Mouse (Mus musculus) ovary, postnatal 14 days (tissue): ENCODE measurements around the gene AI481877.
"Not testable (repeated sequence)": the region's sequence is repeated elsewhere in the genome, so short reads cannot be mapped to it uniquely, and the experiment has no call there.

Experiments
- DNase-seq: peaks from one replicate; pipeline ENCODE4 v3.0.0; 2022; ENCODE audit warnings: low spot score

Gene AI481877

DNA sequence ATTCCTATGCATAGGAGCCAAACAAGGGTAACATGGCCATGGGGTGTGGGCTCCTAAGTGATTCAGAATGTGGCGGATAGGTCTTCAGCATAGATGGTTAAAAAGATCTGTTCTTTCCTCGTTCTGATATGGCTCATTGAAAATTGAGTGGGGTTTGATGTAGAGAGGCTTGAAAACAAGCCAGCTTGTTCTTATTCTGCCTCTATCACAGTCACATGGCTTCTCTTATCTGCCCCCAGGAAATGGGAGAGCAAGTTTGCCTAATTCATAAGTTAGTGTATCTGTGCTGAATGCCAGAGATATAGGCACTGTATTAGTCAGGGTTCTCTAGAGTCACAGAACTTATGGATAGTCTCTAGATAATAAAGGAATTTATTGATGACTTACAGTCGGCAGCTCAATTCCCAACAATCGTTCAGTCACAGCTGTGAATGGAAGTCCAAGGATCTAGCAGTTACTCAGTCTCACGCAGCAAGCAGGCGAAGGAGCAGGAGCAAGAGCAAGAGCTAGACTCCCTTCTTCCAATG lies at the start of gene AI481877:
Gene AI481877 (minus strand): TSS at position 477 of the 527 bp plus-strand sequence.
- DNase-seq = not testable (repeated sequence)

DNA sequence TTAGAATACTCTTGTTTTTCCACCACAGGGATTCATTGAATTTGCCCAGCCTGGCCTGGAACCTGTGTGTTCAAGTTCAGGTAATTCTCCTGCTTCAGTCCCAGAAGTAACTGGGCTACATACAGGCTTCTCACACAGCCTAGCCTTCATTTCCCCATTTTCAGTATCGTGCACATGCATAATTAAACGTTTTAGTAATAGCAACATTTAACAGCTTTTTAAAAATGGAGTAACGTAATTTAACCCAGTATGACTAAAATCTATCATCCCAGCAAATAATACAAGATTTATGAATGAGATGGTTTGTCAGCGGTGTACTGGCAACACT lies 49.7 kb upstream of the AI481877 start:
- no peak for DNase-seq

DNA sequence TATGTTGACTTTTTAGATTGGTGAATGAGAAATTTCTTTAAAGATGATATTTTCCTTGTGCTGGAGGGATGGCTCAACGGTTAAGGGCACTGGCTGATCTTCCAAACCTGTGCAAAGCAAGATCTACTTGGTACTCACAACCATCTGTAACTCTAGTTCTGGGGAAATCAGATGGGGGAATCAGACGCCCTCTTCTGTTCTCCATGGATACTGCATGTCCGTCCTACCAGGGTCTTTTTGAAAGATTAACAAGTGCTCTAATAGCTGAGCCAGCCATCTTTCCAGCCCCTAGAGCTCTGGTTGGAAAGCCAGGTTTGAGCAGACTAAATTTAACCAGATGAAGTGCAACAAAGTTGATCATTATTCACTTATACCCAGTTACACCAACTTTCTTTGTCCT lies 48.5 kb upstream of the AI481877 start:
- no peak for DNase-seq

DNA sequence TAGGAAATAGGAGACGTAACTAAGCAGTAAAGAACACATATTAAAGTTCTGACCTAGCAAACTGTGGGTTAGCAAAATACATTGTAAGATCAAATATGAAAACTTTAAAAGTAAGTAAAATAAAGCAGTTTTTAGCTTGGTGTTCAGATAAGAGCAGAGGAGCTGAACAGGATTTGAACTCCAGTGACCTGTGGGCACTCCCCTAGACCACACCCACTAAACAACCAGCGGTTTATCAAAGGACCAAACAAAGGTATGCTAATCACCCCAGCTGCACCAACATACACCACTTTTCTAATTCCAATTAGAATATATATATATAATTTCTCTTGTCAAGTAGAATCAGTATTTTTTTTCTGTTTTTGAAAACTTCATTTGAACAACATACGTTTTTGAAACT lies 46.9 kb upstream of the AI481877 start:
- no peak for DNase-seq

DNA sequence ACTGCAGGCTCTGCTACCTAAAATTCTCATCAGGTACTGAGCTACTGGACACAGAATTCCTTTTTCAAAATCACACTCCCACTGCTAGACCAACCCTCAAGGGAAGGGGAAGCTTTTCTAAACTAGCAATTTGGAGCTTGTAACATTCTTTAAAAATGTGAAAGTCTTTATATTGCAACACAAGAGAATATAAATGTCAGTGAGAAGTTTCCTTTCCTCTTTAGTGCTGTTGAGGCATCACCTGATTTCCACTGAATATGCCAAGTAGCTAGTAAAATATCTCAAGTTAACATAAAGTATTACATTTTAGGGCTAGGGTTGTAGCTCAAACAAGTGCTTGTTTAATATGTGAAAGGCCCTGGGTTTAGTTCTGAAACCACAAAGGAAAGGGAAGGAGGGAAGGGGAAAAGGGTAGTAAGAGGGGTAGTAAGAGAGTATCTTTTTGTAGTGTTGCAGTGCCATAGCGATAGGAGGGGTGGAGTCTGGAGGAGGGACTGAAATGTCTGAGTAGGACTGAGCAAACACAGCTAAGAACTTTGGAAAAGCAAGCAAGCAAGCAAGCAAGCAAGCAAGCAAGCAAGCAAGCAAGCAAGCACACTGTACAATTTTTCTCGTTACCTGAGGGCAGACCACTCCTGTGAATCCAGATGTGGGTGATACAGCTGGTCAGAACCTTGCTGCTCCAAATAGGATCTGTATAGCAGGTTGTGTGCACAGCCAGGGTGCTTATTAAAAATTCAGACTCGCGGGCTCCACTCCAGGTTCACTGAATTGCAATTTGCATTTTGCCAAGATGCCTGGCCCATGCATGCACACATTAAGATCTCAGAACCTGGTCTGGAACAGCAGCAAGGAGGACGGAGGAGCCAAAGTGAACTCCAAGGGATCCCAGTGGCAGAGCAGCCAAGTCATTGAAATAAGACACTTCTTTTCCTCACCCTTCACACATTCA lies 42.8 kb upstream of the AI481877 start:
- DNase-seq = no peak

DNA sequence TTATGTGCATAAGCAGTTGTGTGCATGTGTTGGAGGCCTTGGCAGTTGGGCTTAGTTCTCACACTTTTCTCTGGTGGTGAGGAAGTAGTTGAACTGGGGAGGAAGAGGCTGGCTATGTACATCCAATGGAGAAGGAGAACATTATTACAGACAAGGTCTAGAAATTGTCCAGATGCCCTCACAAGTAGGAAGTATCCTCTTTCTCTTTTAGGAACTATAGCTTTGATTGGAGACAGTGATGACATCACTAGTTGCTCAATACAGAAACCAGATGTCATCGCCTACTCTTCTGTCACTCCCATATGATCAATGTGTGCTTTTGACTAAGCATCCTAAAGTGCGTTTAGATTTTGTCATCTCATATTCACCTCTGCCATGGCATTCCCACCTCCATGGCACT lies 38.8 kb upstream of the AI481877 start:
- DNase-seq = no peak

DNA sequence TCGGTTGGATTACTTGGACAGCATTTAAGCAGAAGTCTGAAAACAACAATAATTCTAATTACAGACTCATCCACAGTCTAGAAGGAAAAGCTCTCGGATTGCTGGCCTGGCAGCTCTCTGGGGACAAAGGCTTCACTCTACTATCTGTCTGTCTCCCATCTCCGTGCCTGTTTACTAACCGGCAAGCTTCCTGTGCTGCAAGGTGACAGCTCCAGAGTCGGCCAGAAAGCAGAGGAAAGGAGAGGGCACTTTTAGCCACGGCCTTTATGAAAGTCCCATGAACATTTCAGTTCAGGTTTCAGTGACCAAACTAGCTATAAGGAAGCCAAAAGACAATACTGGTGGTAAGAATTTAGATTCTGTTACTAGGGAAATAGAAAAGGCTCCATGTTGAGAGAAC lies 37.1 kb upstream of the AI481877 start:
- DNase-seq = no peak

DNA sequence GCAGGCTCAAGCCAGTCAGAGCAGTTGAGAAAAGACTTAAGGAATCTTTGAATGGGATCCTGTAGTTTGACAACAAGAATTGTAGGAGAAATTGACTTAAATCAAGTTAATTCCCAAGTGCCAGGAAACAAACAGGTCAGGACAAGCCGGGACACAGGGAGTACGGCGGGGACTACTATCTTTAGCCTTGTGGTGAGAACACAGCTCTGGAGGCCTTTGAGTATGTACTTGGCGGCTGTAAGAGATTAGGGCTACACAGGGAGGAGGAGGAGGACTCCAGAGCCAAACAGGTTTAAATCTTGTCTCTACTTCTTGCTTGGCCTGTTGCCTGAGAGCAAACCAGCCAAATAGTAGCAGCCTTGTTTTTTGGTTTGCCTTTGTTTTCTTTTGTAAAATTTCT lies 36.2 kb upstream of the AI481877 start:
- DNase-seq = no peak

DNA sequence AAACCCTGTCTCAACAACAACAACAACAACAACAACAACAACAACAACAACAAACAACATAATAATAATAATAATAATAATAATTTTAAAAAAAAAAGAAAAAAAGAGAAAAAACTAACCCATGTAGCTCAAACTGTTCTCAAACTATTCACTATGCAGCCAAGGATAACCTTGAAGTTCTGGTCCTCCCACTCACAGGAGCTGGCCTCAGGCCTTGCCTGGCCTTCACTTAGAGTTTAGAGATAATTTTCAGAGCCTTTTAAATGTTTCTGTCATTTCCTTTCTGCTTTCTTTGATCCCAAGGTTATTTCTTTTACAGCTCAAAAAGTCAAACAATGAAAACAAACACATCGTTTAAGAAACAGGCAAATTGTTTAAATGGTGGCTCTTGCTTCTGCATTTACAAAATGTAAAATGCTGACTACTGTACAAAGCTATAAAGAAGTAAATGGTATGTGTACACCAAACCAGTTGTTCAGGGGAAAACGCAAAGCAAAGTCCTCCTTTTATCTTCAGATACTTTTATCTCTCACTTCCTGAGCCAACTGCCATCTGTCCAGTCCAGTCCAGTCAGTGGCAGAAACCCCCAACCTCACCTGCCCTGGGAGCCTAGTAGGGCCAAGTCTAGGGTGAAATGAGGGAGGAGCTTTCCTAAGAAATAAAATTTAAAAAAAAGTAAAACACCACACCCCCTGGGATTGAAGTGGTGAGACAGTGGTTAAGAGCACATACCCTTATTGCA lies 34.6 kb upstream of the AI481877 start:
- DNase-seq = no peak

DNA sequence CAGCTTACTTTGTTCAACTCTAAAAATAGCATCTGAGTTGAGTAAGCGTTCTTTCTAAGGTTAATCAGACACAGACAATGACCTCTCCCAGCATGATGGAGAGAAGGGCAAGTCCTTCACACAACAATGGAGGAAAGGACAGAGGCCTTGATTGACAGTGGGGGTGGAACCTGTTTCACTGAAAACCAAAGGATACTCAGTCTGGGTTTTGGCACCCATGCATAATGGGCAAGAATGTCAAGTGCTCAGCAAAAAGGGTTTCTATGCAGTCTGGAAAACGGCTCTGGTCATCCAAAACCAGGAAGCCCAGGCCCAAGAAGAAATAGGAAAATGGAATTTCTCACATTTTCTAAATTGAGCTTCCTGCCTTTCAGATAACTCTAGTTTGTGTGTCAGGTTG lies 33.8 kb upstream of the AI481877 start:
- no peak for DNase-seq

DNA sequence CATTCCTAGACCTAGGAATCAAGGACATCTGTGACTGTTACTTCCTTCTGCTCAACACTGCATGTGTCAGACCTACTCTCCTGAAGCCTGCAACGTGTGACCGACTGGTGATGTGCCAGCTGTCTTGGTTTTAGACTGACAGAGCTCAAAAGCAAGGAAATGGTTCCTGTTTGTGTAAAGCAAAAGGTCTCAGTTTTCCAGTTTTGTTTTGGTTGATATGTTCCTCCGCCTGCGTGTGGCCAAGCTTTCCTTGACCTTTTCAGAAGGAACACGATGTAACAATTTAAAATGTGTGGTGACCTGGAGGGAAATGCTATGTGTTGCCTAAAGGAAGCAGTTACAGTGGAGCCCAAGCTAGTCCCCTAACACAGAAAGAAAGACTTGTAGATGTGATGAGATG lies 31.2 kb upstream of the AI481877 start:
- no peak for DNase-seq

DNA sequence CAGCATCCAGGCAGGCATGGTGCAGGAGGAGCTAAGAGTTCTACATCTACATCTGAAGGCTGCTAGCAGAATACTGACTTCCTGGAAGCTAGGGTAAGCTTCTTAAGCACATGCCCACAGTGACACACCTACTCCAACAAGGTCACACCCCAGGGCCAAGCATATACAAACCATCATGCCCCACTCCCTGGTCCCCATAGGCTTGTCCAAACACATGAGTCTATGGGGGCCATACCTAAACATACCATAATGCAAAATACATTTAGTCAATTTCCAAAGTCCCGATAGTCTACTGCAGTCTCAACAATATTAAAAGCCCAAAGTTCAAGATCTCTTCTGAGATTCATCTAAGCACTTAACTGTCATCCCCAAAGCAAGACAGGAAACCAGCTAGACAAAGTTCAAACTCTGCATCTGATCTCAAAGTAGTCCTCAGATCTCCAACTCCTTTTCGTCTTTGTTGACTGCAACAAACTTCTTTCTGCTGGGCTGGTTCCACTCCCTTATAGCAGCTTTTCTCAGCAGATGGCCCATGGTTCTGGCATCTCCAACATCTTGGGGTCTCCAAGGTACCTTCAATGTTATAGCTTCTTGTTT lies 28.6 kb upstream of the AI481877 start:
- DNase-seq = no peak

DNA sequence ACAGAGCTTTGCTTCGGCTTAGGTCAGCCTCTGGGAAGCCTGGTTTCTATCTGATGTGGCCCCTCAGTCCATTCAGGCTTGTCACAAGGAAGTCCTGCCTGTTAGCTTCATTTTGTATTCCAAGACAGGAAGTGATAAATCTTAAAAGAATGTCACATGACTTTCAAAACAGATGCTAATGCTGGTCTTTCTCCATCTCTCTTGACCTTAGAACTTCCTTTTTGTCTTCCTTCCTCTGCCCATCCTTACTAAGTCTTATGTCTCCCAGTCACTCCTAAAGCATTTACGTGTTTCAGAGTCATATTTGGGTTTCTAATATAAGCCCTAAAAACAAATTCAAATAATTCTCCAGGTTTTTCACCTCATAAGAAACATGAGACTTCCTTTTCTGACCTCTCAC lies 25.3 kb upstream of the AI481877 start:
- DNase-seq = no peak

DNA sequence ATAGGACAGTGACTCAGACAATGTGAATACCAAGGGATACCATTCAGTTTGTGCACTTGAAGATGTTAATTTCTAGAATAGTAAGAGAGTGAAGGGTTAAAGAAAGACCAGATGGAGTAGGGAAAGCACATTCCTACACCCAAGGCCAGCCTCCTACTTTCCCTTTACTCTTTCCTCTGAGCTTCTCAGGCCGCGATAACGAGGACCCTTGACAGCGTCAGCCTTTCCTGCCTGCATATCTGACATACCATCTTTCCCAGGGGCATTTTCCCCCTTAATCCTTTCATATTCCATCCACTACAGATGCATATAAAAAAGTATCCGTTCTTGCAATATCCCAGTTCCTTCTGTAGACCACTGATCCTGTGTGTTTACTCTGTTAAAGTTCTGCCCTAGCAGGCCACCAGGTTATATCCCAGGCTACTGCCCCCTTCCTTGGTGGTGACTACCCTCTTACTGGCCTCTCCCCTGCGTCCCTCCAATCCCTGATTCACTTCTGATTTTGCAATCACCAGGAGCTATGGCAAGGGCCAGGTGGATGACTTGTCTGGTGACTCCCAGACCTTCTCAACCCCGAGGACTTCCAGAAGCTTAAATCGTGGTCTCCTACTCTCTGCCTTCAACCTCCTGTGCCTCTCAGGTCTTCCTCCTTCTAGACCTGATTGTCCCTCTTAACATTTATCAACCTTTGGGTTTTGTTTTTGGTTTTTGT lies 22.3 kb upstream of the AI481877 start:
- DNase-seq = no peak

DNA sequence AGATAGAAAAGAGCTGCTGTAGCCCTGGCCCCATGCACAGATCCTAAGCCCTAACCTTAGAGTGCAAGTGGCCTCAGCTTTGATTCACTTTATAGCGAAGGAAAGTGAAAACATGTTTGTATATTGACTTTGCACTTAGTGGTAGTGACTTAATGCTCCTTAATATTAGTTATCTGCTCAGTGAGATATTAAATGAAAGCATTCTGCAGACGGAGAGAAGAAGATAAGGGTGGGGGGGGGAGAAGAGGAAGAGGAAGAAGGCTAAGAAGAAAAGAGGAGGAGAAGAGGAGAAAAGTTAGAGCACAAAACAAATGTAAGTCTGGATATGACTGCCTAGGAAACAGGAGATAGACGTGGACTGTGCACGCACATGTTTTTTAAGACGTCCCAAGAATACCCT lies 21.5 kb upstream of the AI481877 start:
- DNase-seq = no peak

DNA sequence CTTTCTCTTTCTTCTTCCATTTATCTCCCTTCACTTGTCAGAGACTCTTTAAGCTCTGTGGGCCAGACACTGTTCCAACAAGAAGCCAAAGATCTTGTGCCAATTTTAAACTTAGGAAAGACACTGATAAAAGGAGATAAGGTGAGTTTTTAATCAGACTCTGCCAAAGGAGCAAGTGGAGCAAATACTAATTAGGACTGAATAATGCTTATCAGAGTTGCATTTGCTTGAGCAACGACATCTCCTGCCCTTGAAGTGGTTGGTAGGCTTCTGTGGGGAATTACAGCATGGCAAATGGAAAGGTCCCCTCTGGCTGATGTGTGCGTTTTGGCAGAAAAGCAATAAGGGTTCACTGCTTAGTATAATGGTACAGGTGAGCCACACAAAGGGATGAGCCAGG lies 18.9 kb upstream of the AI481877 start:
- no peak for DNase-seq

DNA sequence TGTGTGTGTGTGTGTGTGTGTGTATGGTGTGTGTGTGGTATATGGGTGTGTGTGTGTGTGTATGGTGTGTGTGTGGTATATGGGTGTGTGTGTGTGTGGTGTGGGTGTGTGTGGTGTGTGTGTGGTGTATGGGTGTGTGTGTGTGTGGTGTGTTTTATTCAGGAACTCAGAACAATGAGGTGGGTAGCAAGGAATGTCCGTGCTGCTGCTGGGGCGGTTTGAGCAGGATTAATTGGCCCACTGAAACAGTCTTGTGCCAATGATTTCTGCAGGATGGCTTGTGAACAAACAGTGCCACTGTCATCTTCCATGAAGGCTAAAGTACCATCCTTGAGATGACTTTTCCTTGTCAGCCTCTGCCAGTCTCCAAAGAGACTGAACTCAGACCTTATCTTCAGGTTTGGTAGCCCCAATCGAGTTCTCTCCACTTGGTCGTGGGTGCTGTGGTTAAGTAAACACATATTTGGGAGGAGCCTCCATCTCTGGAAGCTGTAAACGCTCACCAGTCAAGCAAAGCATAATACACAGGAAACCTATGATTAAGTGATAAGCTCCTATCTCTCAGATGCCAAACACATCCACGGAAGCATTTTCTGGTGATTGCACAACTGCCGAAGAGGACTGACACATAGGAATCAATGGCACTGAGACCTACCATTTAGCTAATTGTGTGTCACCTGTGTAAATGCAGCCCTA lies 18.3 kb upstream of the AI481877 start:
- no peak for DNase-seq

DNA sequence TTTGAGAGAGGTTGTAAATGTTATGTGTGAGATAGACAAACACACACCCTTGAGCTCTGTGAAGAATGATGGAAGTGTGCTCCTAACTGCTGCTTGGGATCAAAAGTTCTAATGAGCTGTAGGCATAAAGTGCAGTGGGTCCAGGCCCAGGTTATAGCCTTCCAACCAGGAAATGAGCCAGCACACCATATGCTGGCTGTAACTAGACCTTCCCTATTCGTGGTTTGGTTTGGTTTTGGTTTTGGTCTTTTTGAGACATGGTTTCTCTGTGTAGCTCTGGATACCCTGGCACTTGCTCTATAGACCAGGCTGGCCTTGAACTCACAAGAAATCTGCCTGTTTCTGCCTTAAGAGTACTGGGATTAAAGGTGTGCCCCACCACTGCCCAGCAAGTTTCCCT lies 13.2 kb upstream of the AI481877 start:
- no peak for DNase-seq

DNA sequence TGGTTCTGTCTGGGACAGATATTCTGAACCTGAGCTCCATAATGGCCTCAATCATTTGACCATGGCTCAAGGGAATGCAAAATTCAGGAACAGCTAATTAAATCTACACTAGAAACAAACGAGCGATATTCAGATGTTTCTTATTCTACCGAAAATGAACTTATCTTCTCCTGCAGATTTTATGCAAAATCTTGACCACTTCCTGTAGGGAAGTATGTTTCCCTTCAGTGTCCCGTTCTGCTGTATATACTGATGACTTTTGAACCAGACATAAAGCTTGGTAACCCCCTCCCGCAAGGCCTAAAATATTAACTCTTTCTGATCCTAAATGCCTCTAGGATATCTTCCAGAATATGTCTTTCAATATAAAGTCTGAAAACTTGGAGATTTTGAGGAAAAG lies 12.1 kb upstream of the AI481877 start:
- DNase-seq = no peak

DNA sequence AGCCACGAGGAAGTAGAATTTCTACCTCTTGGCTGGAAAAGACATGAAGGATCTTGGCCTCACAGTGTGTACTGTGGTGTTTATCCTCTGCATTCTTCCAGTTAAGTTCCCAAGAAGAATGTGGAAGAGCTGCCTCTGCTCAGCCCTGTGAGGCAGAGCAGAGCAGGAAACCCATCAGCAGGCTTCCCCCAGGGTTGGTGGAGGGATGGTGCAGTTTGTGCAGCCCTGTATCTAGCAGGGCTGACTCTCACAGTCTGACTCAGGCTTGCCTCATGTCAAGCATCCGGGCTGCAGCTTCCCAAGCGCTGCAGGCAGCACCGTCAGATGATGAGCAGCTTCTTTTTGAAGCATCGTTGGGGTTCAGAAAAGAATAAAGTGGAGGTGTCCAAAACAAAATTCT lies 10.3 kb upstream of the AI481877 start:
- DNase-seq = no peak

DNA sequence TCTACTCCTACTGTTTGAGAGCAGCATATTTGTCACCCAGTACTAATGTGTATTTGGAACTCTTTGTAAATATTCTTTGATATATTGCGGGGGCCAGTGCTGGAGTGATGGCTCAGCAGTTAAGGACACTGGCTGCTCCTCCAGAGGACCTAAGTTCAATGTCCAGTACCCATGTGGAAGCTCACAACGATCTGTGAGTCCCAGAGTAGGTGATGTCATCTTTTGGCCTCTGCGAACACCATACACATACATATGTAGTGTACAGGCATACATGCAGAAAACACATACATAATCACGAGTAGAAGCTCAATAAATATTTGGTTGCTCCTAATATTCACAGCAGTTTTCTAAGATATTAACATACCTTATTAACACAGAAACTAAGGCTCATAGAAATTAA lies 9.8 kb downstream of the AI481877 start:
- DNase-seq = no peak

DNA sequence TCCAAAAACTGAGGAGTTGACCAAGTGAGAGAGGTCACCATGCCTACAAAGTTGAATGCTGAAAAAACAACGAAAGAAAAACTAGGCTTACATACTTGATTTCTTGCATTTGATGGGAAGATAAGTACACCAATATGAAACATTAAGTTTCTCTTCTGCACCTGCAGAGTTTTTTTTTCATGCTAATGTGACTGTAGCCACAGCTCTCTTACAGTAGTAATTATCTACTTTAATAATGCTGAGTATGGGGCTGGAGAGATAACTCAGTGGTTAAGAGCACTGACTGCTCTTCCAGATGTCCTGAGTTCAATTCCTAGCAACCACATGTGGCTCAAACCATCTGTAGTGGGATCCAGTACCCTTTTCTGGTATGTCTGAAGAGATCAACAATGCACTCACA lies 13.7 kb downstream of the AI481877 start:
- no peak for DNase-seq
